In the genomic region with DNA sequence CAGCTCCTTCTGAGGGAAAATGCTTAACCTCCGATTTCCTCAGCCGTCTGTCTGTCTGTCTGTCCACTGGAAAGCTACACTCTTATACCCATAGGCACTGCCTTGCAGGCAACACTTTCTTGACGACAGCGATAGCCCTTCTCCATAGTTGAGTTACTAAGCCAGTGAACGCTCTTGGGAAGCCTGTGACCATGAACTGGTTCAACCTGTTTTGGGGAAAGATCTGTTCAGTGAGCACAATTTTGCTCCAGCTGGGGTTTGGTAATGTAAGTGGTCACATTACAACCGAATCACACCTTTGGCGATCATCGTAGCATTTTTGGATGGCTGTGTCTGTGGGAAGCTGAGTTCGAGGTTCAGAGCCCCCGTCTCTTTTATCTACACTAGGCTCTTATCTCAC, we compare ENCODE assay signal across 21 mouse cellular contexts. TPM values are rescaled to one million over a fixed set of nuclear protein-coding genes. Genes with fewer than 3 reads are reported as not detected.
A peak's percentile ranks its signal among the peaks of the same experiment; 100 is the strongest.
DNase-seq lines count a peak whose midpoint lies in the region; ATAC-seq and TF ChIP-seq lines count a peak whose summit lies in the region.
"Had no signal": no experiment of that assay in that cellular context is flagged by ENCODE, and none has a peak within 500 bp of the region (broad histone marks: within the 10 kb centered on the region; RNA-seq: fewer than 3 reads in every experiment).

No protein-coding gene starts in this region.

- no peaks in the 10 kb centered on the region for H3K36me3 ChIP-seq in embryonic facial prominence, embryonic 15.5 days
- H3K36me3 ChIP-seq in stomach, postnatal 0 days (ENCODE audit: control insufficient read depth, insufficient read depth, low read length) = no peaks in the 10 kb centered on the region
- H3K36me3 ChIP-seq: embryonic facial prominence, embryonic 12.5 days; midbrain, embryonic 10.5 days; neural tube, embryonic 12.5 days had no signal

- H3K4me1 ChIP-seq in embryonic facial prominence, embryonic 15.5 days = peaks cover 6% of the 10 kb centered on the region; the same call in 1 of the 2 replicates
- H3K4me1 ChIP-seq in stomach, postnatal 0 days (replicated peaks; ENCODE audit: control insufficient read depth, insufficient read depth) = no peaks in the 10 kb centered on the region

- peak; percentile 8 for DNase-seq in kidney, adult 18-20 months
- no peak for DNase-seq in kidney, adult 9 months
- DNase-seq in lung, postnatal 36 days = peak; percentile 18
- DNase-seq in lung, postnatal 4 days = no peak
- peak; percentile 20 for DNase-seq in stomach, postnatal 0 days (ENCODE audit: low spot score)
- DNase-seq in cerebellum, postnatal 14 days = no peak
- DNase-seq: cerebellum, adult 11 months; cerebellum, postnatal 36 days; gastrocnemius, adult 2 months; layer of hippocampus, postnatal 36 days; lung, postnatal 10 days; right cerebral cortex, postnatal 14 days had no signal

- H3K27ac ChIP-seq in embryonic facial prominence, embryonic 15.5 days (replicated peaks) = 0 out of 2 replicates have a peak overlapping the region, but pooled peaks have one; percentile 83
- no peak overlapping the region for H3K27ac ChIP-seq in stomach, postnatal 0 days (replicated peaks)
- H3K27ac ChIP-seq: embryonic facial prominence, embryonic 12.5 days; hindbrain, postnatal 0 days; neural tube, embryonic 12.5 days had no signal

- no peak overlapping the region for H3K4me3 ChIP-seq in embryonic facial prominence, embryonic 15.5 days (replicated peaks)
- no peak overlapping the region for H3K4me3 ChIP-seq in stomach, postnatal 0 days (ENCODE audit: low read depth, low read length)
- H3K4me3 ChIP-seq: embryonic facial prominence, embryonic 12.5 days; midbrain, embryonic 10.5 days; neural tube, embryonic 12.5 days had no signal

- TF ChIP-seq EP300 in stomach, postnatal 0 days (optimal IDR thresholded peaks at IDR 0.05) = no peak

- ATAC-seq in embryonic facial prominence, embryonic 15.5 days (ENCODE audit: insufficient number of reproducible peaks, low FRiP score, low TSS enrichment, low read depth) = no peak
- ATAC-seq in stomach, postnatal 0 days (ENCODE audit: low FRiP score, low TSS enrichment) = no peak
- ATAC-seq: hindbrain, postnatal 0 days; Patski had no signal

- H3K9ac ChIP-seq in embryonic facial prominence, embryonic 15.5 days = no peak overlapping the region
- H3K9ac ChIP-seq in stomach, postnatal 0 days (ENCODE audit: low read length) = no peak overlapping the region
- H3K9ac ChIP-seq: embryonic facial prominence, embryonic 12.5 days; neural tube, embryonic 12.5 days had no signal

- no peaks in the 10 kb centered on the region for H3K27me3 ChIP-seq in embryonic facial prominence, embryonic 15.5 days
- no peaks in the 10 kb centered on the region for H3K27me3 ChIP-seq in stomach, postnatal 0 days (ENCODE audit: control insufficient read depth, insufficient read depth, low read length)
- H3K27me3 ChIP-seq: embryonic facial prominence, embryonic 12.5 days; neural tube, embryonic 12.5 days had no signal

- no peaks in the 10 kb centered on the region for H3K9me3 ChIP-seq in embryonic facial prominence, embryonic 15.5 days (replicated peaks)
- H3K9me3 ChIP-seq in stomach, postnatal 0 days (ENCODE audit: control insufficient read depth, low read length) = no peaks in the 10 kb centered on the region
- H3K9me3 ChIP-seq: embryonic facial prominence, embryonic 12.5 days; midbrain, embryonic 10.5 days; neural tube, embryonic 12.5 days had no signal

- WGBS in embryonic facial prominence, embryonic 15.5 days = 65% methylated on average over 10 of the region's 10 CpGs
- 66% methylated on average over 10 of the region's 10 CpGs for WGBS in stomach, postnatal 0 days

- no peak overlapping the region for H3K4me2 ChIP-seq in embryonic facial prominence, embryonic 15.5 days (replicated peaks)
- no peak overlapping the region for H3K4me2 ChIP-seq in stomach, postnatal 0 days (replicated peaks; ENCODE audit: low read depth)
- H3K4me2 ChIP-seq: embryonic facial prominence, embryonic 12.5 days; liver, embryonic 11.5 days; neural tube, embryonic 12.5 days had no signal

- no peak for TF ChIP-seq CTCF in stomach, postnatal 0 days (IDR thresholded peaks at IDR 0.05; ENCODE audit: low read depth)

RNA-seq across cellular contexts. Expression of a gene that starts 14.3 kb away (rescaled TPM):
- polyA plus RNA-seq in embryonic facial prominence, embryonic 15.5 days (2015; fragmentation: Nextera tagmentation; extraction: Ambion mirVana) = not detected in 2 replicates
- not detected in 2 replicates for polyA plus RNA-seq in stomach, postnatal 0 days (2015; fragmentation: Nextera tagmentation; extraction: Ambion mirVana)
- polyA plus RNA-seq: brain, embryonic 14.5 days; embryonic facial prominence, embryonic 12.5 days; hindbrain, postnatal 0 days; liver, embryonic 11.5 days; midbrain, embryonic 10.5 days; neural tube, embryonic 12.5 days; Patski; thymus, postnatal 0 days had no signal

RNA-seq across cellular contexts. Expression of a gene that starts 42.5 kb away (rescaled TPM):
- 5.8 and 6.4 TPM in 2 replicates for polyA plus RNA-seq in embryonic facial prominence, embryonic 15.5 days (2015; fragmentation: Nextera tagmentation; extraction: Ambion mirVana)
- polyA plus RNA-seq in stomach, postnatal 0 days (2015; fragmentation: Nextera tagmentation; extraction: Ambion mirVana) = 1.6 and 2.0 TPM in 2 replicates

RNA-seq across cellular contexts. Expression of a gene that starts 42.6 kb away (rescaled TPM):
- 148 and 172 TPM in 2 replicates for polyA plus RNA-seq in embryonic facial prominence, embryonic 15.5 days (2015; fragmentation: Nextera tagmentation; extraction: Ambion mirVana)
- 66.0 and 83.7 TPM in 2 replicates for polyA plus RNA-seq in stomach, postnatal 0 days (2015; fragmentation: Nextera tagmentation; extraction: Ambion mirVana)

Comparison
In these comparisons a context has a peak if more than half of its experiments do, and no peak if none do; other contexts are left out.
1. DNase-seq: peak in kidney, adult 18-20 months (single experiment), lung, postnatal 36 days (single experiment) and stomach, postnatal 0 days (single experiment); none in kidney, adult 9 months (single experiment), lung, postnatal 4 days (0 of 2) and cerebellum, postnatal 14 days (0 of 2).